Mouse (Mus musculus) stomach, postnatal 0 days (tissue): ENCODE measurements at regions not wholly inside any gene's neighbourhood (a gene's known extent, or its start where the extent isn't known, plus 50 kb on each side); places are given as distances from the start of the nearest gene placed in this dataset.

Experiments used
- ATAC-seq: fragments of 200-750 bp; cut with Nextera tagmentation; 2 replicates; pipeline ENCODE4 v1.8.0; 2017; ENCODE audit not compliant: low FRiP score, low TSS enrichment
- DNase-seq: peaks from one replicate; pipeline ENCODE4 v3.0.0-alpha.2; 2016; ENCODE audit warnings: low spot score
- H3K27ac ChIP-seq: fragments of 300-500 bp; sonication (generic); replicated peaks from 2 replicates; pipeline ENCODE4 v1.5.1; 2014; ENCODE audit warnings: mild to moderate bottlenecking, control low read depth
- H3K27me3 ChIP-seq: fragments of 300-500 bp; sonication (generic); 2 replicates; pipeline ENCODE4 v1.6.1; 2014; ENCODE audit warnings: low read length; ENCODE audit not compliant: control insufficient read depth, insufficient read depth
- H3K36me3 ChIP-seq: fragments of 300-500 bp; sonication (generic); 2 replicates; pipeline ENCODE4 v1.6.1; 2014; ENCODE audit warnings: low read length, mixed read lengths; ENCODE audit not compliant: control insufficient read depth, insufficient read depth
- H3K4me1 ChIP-seq: fragments of 300-500 bp; sonication (generic); replicated peaks from 2 replicates; pipeline ENCODE4 v1.6.1; 2014; ENCODE audit warnings: antibody characterized with exemption; ENCODE audit not compliant: control insufficient read depth, insufficient read depth
- H3K4me2 ChIP-seq: fragments of 300-500 bp; sonication (generic); replicated peaks from 2 replicates; pipeline ENCODE4 v1.6.1; 2014; ENCODE audit warnings: low read depth, mild to moderate bottlenecking, control low read depth, moderate library complexity
- H3K4me3 ChIP-seq: fragments of 300-500 bp; sonication (generic); 2 replicates; pipeline ENCODE4 v1.5.1; 2014; ENCODE audit warnings: low read depth, low read length, control low read depth
- H3K9ac ChIP-seq: fragments of 300-500 bp; sonication (generic); 2 replicates; pipeline ENCODE4 v1.6.1; 2014; ENCODE audit warnings: mild to moderate bottlenecking, low read length, control low read depth, mixed read lengths
- H3K9me3 ChIP-seq: fragments of 300-500 bp; sonication (generic); 2 replicates; pipeline ENCODE4 v1.6.1; 2016; ENCODE audit warnings: low read length; ENCODE audit not compliant: control insufficient read depth
- CTCF ChIP-seq: IDR thresholded peaks from 2 replicates; pipeline ENCODE4 v1.5.1; 2016; ENCODE audit warnings: antibody characterized with exemption, low read depth, mild to moderate bottlenecking, moderate library complexity
- EP300 ChIP-seq: optimal IDR thresholded peaks from 2 replicates; pipeline ENCODE3; 2016; ENCODE audit warnings: antibody characterized with exemption
- WGBS: fragments of 180-500 bp; shearing (Covaris S2); extraction: QIAGEN DNeasy Blood & Tissue Kit; methylation state at CpG from one replicate; pipeline ENCODE4 v1.1.7; 2014; 5-methylcytosine and 5-hydroxymethylcytosine counted together

GRCm38 (mm10) chr11:32993439-32993838 is 153.8 kb downstream of the Fgf18 start:
- Histone ChIP-seq H3K9me3 (no peaks in the 10 kb centered on the region), H3K4me3 (no peak overlapping the region), H3K27me3 (no peaks in the 10 kb centered on the region), H3K27ac (no peak overlapping the region), H3K9ac (no peak overlapping the region), H3K36me3 (no peaks in the 10 kb centered on the region), H3K4me2 (no peak overlapping the region), H3K4me1 (no peaks in the 10 kb centered on the region)
- TF ChIP-seq CTCF (no peak), EP300 (no peak)
- ATAC-seq (no peak), DNase-seq (no peak)
- 84% methylated on average over 8 of the region's 8 CpGs for WGBS

GRCm38 (mm10) chr11:32991036-32991616 is 156.1 kb downstream of the Fgf18 start:
- Histone ChIP-seq H3K36me3 (no peaks in the 10 kb centered on the region), H3K27ac (no peak overlapping the region), H3K4me1 (no peaks in the 10 kb centered on the region), H3K4me2 (no peak overlapping the region), H3K9ac (no peak overlapping the region), H3K27me3 (no peaks in the 10 kb centered on the region), H3K4me3 (no peak overlapping the region), H3K9me3 (no peaks in the 10 kb centered on the region)
- TF ChIP-seq CTCF (no peak), EP300 (no peak)
- ATAC-seq: no peak
- DNase-seq: no peak
- WGBS: 70% methylated on average over 5 of the region's 5 CpGs

- WGBS: 79% methylated on average over 12 of the region's 12 CpGs
- ATAC-seq (no peak), DNase-seq (no peak)
- Histone ChIP-seq H3K4me2 (no peak overlapping the region), H3K27ac (no peak overlapping the region), H3K36me3 (no peaks in the 10 kb centered on the region), H3K4me1 (no peaks in the 10 kb centered on the region), H3K9me3 (no peaks in the 10 kb centered on the region), H3K4me3 (no peak overlapping the region), H3K27me3 (no peaks in the 10 kb centered on the region), H3K9ac (no peak overlapping the region)
- TF ChIP-seq CTCF: no peak
- TF ChIP-seq EP300: no peak
These were observed 157.0 kb downstream of the Fgf18 start for GRCm38 (mm10) chr11:32990201-32990600.

GRCm38 (mm10) chr11:32978899-32979298 is 154.5 kb upstream of the Smim23 start:
- ATAC-seq: no peak

GRCm38 (mm10) chr11:32976572-32976971 is 152.2 kb upstream of the Smim23 start:
- 90% methylated on average over 2 of the region's 2 CpGs for WGBS
- 0 out of 2 replicates have a peak, but pooled peaks have one; percentile 10 for ATAC-seq
- Histone ChIP-seq H3K36me3 (no peaks in the 10 kb centered on the region), H3K9ac (no peak overlapping the region), H3K4me1 (no peaks in the 10 kb centered on the region), H3K4me3 (no peak overlapping the region), H3K27me3 (no peaks in the 10 kb centered on the region), H3K27ac (no peak overlapping the region), H3K4me2 (no peak overlapping the region), H3K9me3 (no peaks in the 10 kb centered on the region)
- TF ChIP-seq EP300 (no peak), CTCF (no peak)
- no peak for DNase-seq

More at GRCm38 (mm10) chr11:32978899-32979298, 154.5 kb upstream of the Smim23 start:
- Histone ChIP-seq H3K4me1 (no peaks in the 10 kb centered on the region), H3K36me3 (no peaks in the 10 kb centered on the region), H3K4me2 (no peak overlapping the region), H3K9ac (no peak overlapping the region), H3K9me3 (no peaks in the 10 kb centered on the region), H3K4me3 (no peak overlapping the region), H3K27me3 (no peaks in the 10 kb centered on the region), H3K27ac (no peak overlapping the region)
- no peak for DNase-seq
- 86% methylated on average over 7 of the region's 7 CpGs for WGBS
- TF ChIP-seq EP300 (no peak), CTCF (no peak)

- Histone ChIP-seq H3K9me3 (no peaks in the 10 kb centered on the region), H3K4me3 (no peak overlapping the region), H3K4me1 (no peaks in the 10 kb centered on the region), H3K27me3 (no peaks in the 10 kb centered on the region), H3K4me2 (no peak overlapping the region), H3K9ac (no peak overlapping the region), H3K27ac (no peak overlapping the region), H3K36me3 (no peaks in the 10 kb centered on the region)
- ATAC-seq (no peak), DNase-seq (no peak)
- 77% methylated on average over 4 of the region's 4 CpGs for WGBS
- TF ChIP-seq EP300 (no peak), CTCF (no peak)
These were observed 149.0 kb upstream of the Smim23 start for GRCm38 (mm10) chr11:32973453-32973852.
